Mouse (Mus musculus) gastrocnemius, adult 18-20 months (tissue): ENCODE measurements around the gene Atp23. TPM values are rescaled to one million over a fixed set of nuclear protein-coding genes. Genes with fewer than 3 reads are reported as not detected.

Experiments
- DNase-seq: peaks from one replicate; pipeline ENCODE4 v3.0.0; 2021; ENCODE audit warnings: low spot score
- total RNA-seq, 2 experiments: library from RNA; stranded (reverse); gene quantifications; 2 replicates each; pipeline ENCODE4 v1.2.3; 2021

The Atp23 gene
- total RNA-seq, 2 experiments from 2014 or later, result 1.5 to 1.6 TPM

DNA sequence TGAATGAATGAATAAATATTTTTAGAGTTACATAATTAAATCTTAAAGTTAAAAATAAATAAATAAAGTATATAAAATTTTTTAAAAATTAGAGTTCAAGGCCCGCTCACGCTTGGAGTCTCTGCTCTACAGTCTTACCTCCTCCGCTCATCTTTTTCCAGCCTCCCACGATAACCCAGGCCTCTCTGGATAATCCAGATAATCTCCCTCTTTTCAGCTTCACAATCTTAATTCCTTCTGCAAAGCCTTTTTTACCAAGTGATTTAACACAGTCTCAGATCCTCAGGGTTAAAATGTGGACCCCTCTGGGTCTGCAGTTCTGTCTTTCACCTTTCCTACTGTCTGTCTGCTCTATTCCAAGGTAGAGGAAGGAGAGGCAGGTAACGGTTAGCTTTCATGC is 13.1 kb upstream of the Atp23 start:
- DNase-seq, result no peak

DNA sequence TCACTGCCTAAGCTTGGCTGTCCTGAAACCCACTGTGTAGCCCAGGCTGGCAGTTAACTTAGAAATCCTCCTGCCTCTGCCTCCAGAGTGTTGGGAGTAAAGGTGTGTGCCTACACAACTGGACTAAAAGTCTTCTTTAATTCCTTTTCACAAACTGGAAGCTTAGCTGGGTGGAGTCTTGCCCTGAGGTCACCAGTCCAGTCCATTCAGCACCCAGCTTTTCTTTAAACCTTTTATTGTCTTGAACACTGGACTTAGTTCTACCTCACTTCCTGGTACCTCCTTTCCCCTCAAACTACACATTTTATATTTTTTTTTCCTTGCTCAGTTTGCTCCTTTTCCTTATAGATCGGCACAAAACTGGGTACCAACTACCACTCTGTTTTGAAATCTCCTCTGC is 10.3 kb upstream of the Atp23 start:
- no peak for DNase-seq

DNA sequence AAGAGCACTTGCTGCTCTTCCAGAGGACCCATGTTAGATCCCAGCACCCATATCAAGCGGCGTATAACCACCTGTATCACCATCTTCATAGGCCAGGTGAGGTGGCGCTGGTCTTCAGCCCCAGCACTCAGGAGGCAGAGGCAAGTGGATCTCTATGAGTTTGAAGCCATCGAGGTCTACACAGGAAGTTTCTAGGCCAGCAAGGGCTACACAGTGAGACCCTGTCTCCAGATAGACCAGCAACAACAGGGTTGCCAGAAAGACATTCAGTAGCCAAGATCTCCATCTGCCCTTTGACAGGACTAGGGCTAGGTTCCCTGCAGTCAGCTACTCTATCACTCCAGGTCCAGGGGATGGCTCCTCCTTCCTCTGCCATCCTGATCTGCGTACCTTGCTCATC is 5.7 kb upstream of the Atp23 start:
- no peak for DNase-seq

DNA sequence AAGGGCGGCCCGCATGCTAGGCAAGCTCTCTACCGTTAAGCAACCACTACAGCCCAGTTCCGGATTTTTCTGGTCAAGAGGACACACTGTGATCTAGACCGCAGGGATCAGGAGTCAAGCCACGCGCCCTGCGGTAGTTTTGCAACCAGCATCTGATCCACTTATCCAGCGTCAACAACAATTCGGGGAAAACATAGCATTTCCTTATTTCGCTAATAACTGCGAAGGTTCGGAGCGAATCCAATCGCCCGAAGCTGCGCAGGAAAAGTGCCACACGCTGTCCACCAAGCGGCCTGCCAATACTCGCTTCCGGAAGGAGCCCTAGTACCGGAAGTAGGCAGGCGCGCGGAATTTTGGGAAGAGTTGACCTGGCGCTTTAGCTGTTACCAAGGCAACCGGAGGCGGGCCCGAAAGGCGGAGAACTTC is 4.5 kb upstream of the Atp23 start:
- peak; percentile 95 for DNase-seq

DNA sequence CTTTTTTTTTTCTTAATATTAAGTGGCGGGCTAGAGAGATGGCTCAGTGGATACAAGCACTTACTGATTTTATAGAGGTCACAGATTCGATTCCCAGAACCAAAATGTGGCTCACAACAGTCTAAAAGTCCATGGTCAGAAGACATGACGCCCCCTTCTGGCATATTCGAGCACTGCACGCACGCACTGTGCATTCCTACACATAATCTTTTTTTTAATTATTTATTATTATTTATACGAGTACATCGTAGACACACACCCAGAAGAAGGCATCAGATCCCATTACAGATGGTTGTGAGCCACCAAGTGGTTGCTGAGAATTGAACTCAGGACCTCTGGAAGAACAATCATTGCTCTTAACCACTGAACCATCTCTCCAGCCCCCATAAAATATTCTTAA is 3.9 kb upstream of the Atp23 start:
- DNase-seq, result no peak

DNA sequence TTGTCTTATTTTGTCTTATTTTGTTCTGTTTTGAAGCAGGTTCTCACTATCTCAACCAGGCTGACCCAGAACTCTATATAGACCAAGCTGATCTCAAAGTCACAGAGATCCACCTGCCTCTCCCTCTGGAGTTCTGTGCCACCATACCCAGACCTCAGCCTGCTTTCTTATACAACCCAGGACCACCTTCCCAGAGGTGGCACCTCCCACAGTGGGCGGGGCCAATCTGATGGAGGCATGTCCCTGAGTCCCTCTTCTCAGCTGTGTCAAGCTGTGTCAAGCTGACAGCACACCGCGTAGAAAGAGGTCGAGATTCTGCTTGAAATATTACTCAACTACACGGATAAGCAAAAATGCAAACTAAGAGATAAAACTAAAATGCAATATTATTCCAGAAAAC is 3.1 kb upstream of the Atp23 start:
- no peak for DNase-seq

DNA sequence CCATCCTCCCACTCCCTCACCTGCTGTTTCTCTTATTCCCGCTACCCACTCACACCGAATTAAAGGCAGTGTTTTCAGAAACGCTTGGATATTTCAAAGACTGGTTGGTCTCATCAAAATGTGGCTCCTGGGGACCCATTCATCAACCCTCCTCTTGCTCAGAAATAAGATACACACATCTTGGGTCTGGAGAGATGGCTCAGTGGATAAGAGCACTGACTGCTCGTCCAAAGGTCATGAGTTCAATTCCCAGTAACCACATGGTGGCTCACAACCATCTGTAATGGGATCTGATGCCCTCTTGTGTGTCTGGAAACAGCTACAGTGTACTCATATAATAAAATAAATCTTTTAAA is 311 bp upstream of the Atp23 start:
- DNase-seq, result no peak

DNA sequence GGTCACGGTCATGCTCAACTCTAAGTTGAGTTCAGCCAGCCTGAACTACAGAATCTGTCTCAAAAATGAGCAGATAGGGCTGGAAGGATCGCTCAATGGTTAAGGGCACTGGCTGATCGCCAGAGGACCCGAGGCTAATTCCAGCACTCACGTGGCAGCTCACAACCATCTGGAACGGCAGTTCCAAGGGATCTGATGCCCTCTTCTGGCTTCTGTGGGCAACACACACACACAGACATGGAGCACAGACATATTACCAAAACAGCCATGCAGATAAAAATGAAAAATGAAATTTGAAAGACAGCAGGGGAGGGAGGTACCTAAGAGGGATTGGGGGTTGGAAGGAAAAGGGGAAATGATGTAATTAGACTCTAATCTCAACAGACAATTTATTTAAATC is 5.3 kb downstream of the Atp23 start:
- no peak for DNase-seq

DNA sequence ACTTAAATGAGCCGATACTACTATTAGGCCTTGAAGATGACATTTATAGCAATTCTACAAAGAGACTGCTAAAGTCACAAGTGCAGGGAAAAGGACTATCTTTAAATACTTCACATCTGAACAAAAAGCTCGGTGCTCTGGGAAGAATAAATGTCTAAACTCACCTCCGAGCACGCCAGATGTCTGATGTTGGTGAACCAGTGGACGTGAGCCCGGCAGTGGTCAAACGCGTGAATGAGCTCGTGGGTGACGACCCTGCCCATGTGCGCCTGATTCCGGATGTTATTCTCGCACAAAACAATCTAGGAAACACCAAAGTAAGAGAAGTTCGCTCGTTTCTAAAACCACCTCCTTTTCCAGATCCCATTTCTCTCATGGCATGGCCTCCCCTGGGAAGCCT is 7.1 kb downstream of the Atp23 start:
- DNase-seq, result no peak

DNA sequence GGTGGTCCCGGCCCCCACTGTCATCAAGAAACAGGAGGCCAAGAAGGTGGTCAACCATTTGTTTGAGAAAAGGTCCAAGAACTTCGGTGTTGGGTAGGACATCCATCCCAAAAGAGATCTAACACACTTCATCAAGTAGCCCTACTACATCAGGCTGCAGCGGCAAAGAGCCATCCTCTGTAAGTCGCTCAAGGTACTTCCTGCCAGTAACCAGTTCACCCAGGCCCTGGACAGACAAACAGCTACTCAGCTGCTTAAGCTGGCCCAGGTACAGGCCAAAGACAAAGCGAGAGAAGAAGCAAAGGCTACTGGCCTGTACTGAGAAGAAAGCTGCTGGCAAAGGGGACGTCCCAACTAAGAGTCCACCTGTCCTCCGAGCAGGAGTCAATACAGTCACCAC is 8.0 kb downstream of the Atp23 start:
- no peak for DNase-seq

DNA sequence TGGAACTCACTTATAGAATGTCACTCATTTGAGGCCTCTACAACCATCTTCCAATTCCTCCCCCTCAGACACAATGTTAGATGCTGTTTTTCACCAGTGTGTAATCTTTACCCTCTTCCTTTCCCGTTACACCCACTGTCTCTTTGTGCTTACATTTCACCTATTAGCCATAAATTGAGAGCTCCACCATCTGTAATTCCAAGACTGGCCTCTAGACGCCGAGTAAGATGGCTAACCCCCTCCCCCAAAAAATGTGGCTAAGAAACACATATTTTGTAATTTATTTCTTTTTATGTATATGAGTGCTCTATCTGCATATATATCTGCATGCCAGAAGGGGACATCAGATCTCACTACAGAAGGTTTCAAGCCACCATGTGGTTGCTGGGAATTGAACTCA is 27.4 kb downstream of the Atp23 start:
- DNase-seq, result no peak

DNA sequence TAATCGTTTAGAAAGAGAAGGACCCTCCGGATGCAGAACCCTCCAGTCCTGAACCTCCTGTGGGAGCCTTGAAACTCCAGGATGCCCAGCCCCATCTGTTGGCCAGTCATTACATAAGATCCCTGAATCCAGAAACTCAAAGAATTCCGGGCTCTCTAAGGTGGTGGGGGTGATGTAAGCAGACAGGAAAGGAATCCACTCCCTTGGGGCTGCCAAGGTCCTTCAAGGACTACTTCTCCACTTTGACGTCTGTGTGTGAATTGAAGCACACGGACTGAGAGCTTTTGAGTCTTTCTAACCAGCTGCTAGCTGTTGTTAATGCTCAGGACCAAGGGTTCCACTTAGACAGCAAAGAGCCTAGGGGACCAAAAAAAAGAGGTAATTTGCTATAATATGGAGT is 28.9 kb downstream of the Atp23 start:
- DNase-seq, result no peak

DNA sequence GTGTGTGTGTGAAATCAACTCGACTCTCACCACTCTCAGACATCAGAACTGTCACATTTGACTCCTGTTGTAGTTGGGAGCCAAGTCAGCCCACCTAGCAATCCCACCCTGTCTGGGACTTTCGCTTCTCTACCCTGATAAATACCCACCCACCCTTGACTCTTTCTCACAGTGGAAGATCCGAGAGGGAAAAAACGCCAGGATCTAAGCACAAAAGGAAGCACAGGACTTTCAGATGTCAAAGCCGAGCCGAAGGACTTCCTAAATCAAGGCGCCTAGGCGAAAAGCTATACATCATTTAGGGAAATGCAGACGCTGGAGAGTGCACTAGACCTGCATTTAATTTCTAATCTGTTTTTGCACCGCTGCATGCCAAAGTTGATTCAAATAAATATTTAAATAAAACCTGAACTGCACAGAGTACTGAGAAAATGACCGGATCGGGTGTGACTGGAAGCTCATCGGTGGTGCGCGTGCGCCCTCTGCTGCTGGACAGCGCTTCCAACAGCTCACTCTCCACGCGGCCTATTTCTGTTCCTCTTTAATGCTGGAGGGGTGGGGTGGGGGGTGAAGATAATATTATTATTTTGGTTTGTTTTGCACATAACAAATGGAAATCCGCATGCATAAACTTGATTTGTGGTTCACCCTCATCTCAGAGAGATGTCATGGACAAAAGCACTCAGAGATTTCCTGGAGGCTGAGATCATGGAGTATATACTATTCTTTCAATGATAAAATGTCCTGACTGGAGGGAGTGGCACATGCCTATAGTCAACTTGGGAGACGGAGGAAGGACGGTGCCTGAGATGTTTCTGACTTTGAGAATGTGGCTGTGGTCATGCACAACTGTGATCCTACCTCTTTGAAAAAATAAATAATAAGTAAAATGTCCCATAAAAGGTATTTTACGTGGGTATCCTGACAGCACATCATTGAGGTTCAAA is 31.5 kb downstream of the Atp23 start:
- peak; percentile 65 for DNase-seq

DNA sequence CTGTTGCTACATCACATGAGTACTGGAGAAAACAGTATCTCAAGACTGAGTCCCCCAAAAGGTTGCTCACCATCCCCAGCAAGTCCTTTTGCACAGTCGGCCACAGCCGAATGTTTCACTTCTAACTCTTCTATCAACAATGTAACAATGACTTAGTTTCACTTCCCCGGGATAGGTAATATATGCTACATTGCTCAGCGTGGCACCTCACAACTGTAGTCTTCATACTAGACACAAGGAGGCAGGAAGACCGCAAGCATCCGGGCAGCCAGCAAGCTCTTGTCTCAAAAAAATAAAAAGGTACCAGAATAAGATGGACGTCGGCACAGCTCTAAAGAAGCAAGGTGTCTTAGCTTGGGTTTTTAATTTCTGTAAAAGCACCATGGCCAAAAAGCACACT is 35.9 kb downstream of the Atp23 start:
- DNase-seq, result no peak

DNA sequence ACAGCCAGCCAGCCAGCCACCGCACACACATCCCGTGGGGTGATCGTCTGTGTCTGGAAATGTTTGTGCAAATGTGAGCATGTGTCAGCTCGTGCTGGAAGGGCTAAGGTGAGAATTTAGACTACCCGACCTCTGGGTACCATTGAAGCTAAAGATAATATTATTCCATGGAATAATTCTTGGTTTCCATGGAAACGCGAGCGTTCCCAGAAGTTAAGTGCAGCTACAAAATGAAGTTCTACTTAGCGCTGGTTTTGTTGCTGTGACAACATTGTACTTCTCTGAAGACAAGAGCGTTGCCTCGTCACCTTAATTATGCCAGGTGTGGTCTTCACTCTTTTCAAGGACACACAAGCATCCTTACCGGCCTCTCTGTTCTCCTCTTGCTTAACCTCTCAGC is 39.0 kb downstream of the Atp23 start:
- DNase-seq, result no peak

DNA sequence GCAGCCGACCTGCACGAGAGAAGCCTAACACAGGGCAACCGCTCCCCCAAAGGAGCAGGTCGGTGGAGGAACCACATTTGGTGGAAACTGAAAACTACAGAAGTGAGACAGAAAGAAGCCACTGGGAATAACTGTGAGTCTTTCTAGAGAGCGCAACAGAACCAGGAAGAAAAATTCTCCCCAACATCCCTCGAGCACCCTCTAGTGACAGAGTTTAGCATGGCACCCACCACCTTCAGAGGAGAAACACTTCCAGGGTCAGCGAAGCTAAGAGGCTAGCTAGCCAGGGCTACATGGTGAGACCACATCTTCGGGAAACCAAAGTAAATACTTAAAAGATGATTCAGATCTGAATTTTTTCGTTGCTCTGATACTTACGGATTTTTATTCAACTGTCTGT is 47.9 kb downstream of the Atp23 start:
- no peak for DNase-seq

DNA sequence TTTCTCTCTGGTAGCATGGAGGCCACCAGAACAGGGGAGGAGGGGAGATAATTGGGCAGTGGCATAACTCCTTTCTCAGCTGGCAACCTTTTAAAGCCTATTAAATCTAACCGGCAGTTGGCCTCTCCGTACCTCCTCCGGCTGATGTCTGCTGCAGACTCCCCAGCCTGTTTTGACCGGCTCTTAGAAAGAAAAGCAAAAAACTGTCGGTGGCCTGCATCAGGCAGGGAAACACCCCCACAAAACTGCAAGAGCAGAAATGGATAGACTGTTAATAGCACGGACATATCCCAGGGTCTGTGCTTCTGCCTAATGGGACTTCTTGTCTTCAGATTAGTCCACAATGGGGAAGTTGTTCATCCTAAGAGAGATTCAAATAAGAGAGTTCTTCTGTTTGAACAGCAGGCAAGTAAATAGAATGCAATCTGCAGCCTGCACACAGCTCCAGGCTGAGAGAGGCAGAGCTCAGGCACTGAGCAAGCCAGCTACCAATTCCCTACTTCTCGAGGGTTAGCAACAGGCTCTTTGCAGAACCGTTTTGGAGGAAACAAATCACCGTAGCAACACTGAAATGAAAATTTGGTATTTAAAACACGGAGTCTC is 55.7 kb downstream of the Atp23 start:
- no peak for DNase-seq

DNA sequence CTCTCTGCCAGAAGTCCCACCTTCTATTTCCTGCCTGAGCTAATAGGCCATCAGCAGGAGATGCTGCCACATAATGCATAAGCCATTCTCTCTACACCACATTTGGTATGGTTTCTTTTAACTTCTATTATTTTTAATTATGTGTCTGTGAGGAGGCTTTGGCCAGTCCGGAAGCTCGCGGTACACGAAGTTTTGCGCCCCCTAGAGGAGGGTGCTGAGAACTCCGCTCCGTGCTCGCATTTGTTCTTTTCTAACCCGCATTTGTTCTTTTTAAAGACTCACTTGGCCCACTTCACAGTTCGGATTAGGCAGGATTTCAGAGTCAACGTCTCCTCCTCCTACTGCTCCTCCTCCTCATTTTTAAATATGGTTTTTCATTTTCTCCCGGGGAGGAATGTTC is 56.5 kb downstream of the Atp23 start:
- DNase-seq, result peak; percentile 12

DNA sequence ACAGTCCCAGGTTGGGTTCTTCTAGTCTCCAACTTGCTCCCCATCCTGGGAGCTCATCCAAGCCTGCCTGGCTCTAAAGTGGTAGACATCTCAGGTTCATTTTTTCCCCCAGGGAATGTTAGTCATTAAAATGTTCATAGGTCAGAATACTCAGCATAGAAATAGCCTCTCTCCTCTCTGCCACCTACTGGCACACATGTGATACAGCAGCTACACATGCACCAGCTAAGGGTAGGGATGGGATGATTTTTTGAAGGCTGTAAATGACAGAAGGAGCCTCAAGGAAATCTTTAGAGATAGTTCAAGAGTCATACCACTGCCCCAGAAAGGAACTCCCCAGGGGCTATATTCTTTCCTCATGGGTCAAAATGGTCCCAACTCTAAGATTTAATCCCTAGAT is 60.9 kb downstream of the Atp23 start:
- no peak for DNase-seq

DNA sequence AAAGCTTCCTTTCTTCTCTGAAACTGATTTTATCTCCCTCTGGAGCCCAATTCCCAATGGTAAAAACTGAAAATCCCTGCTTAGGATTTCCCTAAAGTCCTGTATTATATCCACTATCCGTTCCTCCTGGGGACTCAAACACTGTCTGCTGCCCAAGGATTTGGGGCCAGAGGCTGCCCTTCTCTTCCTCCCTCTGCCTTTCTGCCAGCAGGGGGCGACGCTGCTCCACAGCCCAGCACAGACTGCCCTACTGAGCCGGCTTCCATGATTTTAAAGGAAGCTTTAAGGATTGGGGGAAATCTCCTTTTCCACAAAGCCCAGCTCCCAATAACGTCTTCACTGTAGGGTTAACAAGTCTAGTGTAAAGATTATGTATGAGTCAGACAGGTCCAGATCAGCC is 68.1 kb downstream of the Atp23 start:
- DNase-seq, result peak; percentile 34

DNA sequence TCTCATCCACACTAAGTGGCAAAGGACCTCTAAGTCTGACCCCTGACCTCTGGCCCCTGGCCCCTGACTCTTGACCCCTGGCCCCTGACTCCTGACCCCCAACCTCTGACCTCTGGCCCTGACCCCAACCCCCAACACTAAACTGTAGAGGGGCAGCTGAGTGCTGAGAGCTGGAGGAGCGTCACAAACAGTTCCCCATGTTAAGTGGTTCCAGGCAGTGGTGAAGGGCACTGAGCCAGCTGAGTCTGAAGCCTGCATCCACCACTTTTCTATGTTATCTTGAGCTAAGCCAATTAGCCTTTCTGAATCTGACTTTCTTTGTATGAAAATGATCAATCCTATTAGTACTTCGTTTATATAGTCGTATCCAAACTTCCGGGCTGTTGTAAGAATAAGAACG is 69.8 kb downstream of the Atp23 start:
- no peak for DNase-seq

DNA sequence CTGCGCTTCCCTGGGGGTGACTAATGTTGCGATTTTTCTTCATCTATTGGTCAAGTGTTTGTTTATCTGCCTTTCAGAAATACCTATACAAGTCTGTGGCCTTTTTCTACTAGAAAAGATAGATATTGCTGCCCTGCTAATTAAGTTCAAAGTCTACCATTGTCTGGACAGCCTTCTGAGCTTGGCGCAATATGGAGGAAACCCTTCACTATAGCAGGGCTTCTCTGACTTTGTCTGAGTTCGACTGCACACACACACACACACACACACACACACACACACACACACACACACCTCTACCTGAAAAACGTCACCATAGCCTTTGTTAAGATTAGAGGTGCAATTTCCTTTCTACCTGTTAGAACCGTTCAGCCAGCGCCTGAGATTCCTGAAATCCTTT is 72.5 kb downstream of the Atp23 start:
- no peak for DNase-seq

DNA sequence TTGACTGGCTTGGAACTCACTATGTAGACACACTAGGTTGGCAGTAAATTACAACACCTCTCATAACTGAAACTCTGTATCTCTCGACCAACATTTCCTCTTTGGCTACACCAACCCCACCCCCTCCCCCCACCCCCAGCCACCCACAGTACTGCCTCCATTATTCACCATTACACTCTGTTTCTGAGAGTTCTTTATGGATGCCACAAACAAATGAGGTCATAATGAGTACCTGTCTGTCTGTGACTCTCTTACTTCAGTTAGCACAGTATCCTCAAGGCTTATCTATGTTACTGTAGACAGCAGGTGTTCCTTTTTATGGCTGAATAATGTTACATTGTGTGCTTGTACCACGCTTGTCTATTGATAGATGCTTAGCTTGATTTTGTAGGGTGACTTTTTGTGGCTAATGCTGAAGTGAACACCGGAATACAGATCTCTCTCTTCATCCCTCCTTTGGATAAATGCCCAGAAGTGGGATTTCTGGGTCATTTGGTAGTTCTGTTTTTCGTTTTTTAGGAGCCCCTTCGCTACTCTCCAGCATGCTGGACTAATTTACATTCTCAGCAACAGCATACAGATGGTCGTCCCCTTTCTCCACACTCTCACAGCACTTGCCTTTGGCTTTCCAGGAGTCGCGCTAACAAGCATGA is 73.1 kb downstream of the Atp23 start:
- DNase-seq, result no peak
